Mouse (Mus musculus) C2C12 (cell line): Measurements from ENCODE around the gene Nppc. TPM values are rescaled to one million over a fixed set of nuclear protein-coding genes. Genes with fewer than 3 reads are reported as not detected.

Source experiments
- H3K27me3 ChIP-seq: one replicate; pipeline ENCODE4 v1.6.1; 2011; ENCODE audit not compliant: control insufficient read depth, insufficient read depth, insufficient read length
- H3K36me3 ChIP-seq: one replicate; pipeline ENCODE4 v1.6.1; 2011; ENCODE audit not compliant: control insufficient read depth, insufficient read depth
- H3K4me3 ChIP-seq: one replicate; pipeline ENCODE4 v1.5.1; 2011; ENCODE audit warnings: mild to moderate bottlenecking, control low read depth; ENCODE audit not compliant: poor library complexity, insufficient read depth, severe bottlenecking
- H3K79me2 ChIP-seq: one replicate; pipeline ENCODE4 v1.6.1; 2011; ENCODE audit not compliant: control insufficient read depth, insufficient read depth
- H3K79me3 ChIP-seq: one replicate; pipeline ENCODE4 v1.6.1; 2011; ENCODE audit warnings: low read depth, control low read depth
- H3ac ChIP-seq: one replicate; pipeline ENCODE3; 2011; ENCODE audit warnings: low read depth; ENCODE audit not compliant: control insufficient read depth, insufficient read length
- CEBPB ChIP-seq: IDR thresholded peaks from one replicate; pipeline ENCODE4 v1.6.1; 2011; ENCODE audit warnings: low read depth, mild to moderate bottlenecking, control low read depth, moderate library complexity
- CTCF ChIP-seq: IDR thresholded peaks from one replicate; pipeline ENCODE4 v1.5.1; 2011; ENCODE audit not compliant: control insufficient read depth, insufficient read depth, insufficient read length
- FOSL1 ChIP-seq: IDR thresholded peaks from one replicate; pipeline ENCODE4 v1.8.0; 2011; ENCODE audit warnings: mild to moderate bottlenecking, low read length; ENCODE audit not compliant: poor library complexity, insufficient read depth, severe bottlenecking
- MAX ChIP-seq: IDR thresholded peaks from one replicate; pipeline ENCODE4 v1.6.1; 2011; ENCODE audit warnings: mild to moderate bottlenecking, control low read depth
- MYOD1 ChIP-seq: IDR thresholded peaks from one replicate; pipeline ENCODE4 v1.6.1; 2011; ENCODE audit warnings: low read depth; ENCODE audit not compliant: control insufficient read depth, insufficient read length
- MYOG ChIP-seq: IDR thresholded peaks from one replicate; pipeline ENCODE4 v1.6.1; 2011; ENCODE audit not compliant: control insufficient read depth, insufficient read length; ENCODE audit errors: extremely low read depth
- USF1 ChIP-seq: IDR thresholded peaks from one replicate; pipeline ENCODE4 v1.6.1; 2011; ENCODE audit warnings: low read depth, mild to moderate bottlenecking, control low read depth, moderate library complexity
- polyA plus RNA-seq: library from polyadenylated mRNA; unstranded; fragments of >200 nt; fragmentation: generic; extraction: Trizol; gene quantifications from one replicate; pipeline ENCODE4 v1.2.1, GENCODE M21; 2012; ENCODE audit warnings: missing spikeins

Nppc gene
- polyA plus RNA-seq, 1 experiment = not detected

- Histone ChIP-seq H3K27me3 (peaks cover 47% of the 10 kb centered on the region), H3K36me3 (no peaks in the 10 kb centered on the region), H3K79me3 (no peaks in the 10 kb centered on the region), H3K4me3 (no peak overlapping the region), H3ac (no peak overlapping the region), H3K79me2 (no peaks in the 10 kb centered on the region)
- TF ChIP-seq MAX (no peak), MYOG (no peak), CTCF (no peak), FOSL1 (no peak)
Observed at GRCm38 (mm10) chr1:86675126-86675525, 4.8 kb upstream of the Nppc start.

GRCm38 (mm10) chr1:86674385-86674784 is 4.0 kb upstream of the Nppc start:
- TF ChIP-seq USF1 (no peak), MYOG (no peak), CTCF (no peak), FOSL1 (no peak), MYOD1 (no peak), MAX (no peak), CEBPB (no peak)
- H3K79me3 ChIP-seq = no peaks in the 10 kb centered on the region
- no peaks in the 10 kb centered on the region for H3K36me3 ChIP-seq
- no peak overlapping the region for H3K4me3 ChIP-seq
- H3K79me2 ChIP-seq = no peaks in the 10 kb centered on the region
- no peak overlapping the region for H3ac ChIP-seq
- peaks cover 49% of the 10 kb centered on the region for H3K27me3 ChIP-seq

- H3K36me3 ChIP-seq = no peaks in the 10 kb centered on the region
- H3K27me3 ChIP-seq = peaks cover 60% of the 10 kb centered on the region
- no peaks in the 10 kb centered on the region for H3K79me2 ChIP-seq
- no peak overlapping the region for H3ac ChIP-seq
- TF ChIP-seq CTCF (peak; percentile 90), MYOG (no peak)
- no peak overlapping the region for H3K4me3 ChIP-seq
- no peaks in the 10 kb centered on the region for H3K79me3 ChIP-seq
Observed at GRCm38 (mm10) chr1:86669552-86670273, 658 bp downstream of the Nppc start.

- no peak overlapping the region for H3ac ChIP-seq
- peaks cover 61% of the 10 kb centered on the region for H3K27me3 ChIP-seq
- H3K4me3 ChIP-seq = no peak overlapping the region
- no peaks in the 10 kb centered on the region for H3K79me2 ChIP-seq
- H3K79me3 ChIP-seq = no peaks in the 10 kb centered on the region
- TF ChIP-seq MYOD1 (no peak), USF1 (no peak), FOSL1 (no peak), CEBPB (no peak), MAX (no peak), CTCF (no peak), MYOG (no peak)
- H3K36me3 ChIP-seq = no peaks in the 10 kb centered on the region
Observed at GRCm38 (mm10) chr1:86665091-86665490, 5.3 kb downstream of the Nppc start.

- no peaks in the 10 kb centered on the region for H3K79me2 ChIP-seq
- no peaks in the 10 kb centered on the region for H3K79me3 ChIP-seq
- no peak overlapping the region for H3K4me3 ChIP-seq
- H3K36me3 ChIP-seq = no peaks in the 10 kb centered on the region
- H3ac ChIP-seq = no peak overlapping the region
- TF ChIP-seq MAX = no peak
- TF ChIP-seq USF1 = no peak
- TF ChIP-seq MYOG = no peak
- TF ChIP-seq CTCF = no peak
- peaks cover 21% of the 10 kb centered on the region for H3K27me3 ChIP-seq
Observed at GRCm38 (mm10) chr1:86657071-86657470, 13.3 kb downstream of the Nppc start.

GRCm38 (mm10) chr1:86652675-86653074 is 17.7 kb downstream of the Nppc start:
- Histone ChIP-seq H3K79me2 (no peaks in the 10 kb centered on the region), H3K4me3 (no peak overlapping the region), H3K36me3 (no peaks in the 10 kb centered on the region), H3K79me3 (no peaks in the 10 kb centered on the region), H3K27me3 (peaks cover 7% of the 10 kb centered on the region), H3ac (no peak overlapping the region)
- TF ChIP-seq CEBPB (no peak), MYOD1 (no peak)

GRCm38 (mm10) chr1:86650272-86650671 is 20.1 kb downstream of the Nppc start:
- H3K36me3 ChIP-seq = no peaks in the 10 kb centered on the region
- no peaks in the 10 kb centered on the region for H3K79me3 ChIP-seq
- no peak overlapping the region for H3ac ChIP-seq
- TF ChIP-seq CTCF (peak; percentile 84), FOSL1 (no peak)
- peaks cover 4% of the 10 kb centered on the region for H3K27me3 ChIP-seq
- H3K79me2 ChIP-seq = no peaks in the 10 kb centered on the region
- no peak overlapping the region for H3K4me3 ChIP-seq
